Mouse (Mus musculus): ENCODE results near the gene Zfp382.
"Not testable (repeated sequence)": the region's sequence is repeated elsewhere in the genome, so short reads cannot be mapped to it uniquely, and the experiment has no call there.

Zfp382 gene

DNA sequence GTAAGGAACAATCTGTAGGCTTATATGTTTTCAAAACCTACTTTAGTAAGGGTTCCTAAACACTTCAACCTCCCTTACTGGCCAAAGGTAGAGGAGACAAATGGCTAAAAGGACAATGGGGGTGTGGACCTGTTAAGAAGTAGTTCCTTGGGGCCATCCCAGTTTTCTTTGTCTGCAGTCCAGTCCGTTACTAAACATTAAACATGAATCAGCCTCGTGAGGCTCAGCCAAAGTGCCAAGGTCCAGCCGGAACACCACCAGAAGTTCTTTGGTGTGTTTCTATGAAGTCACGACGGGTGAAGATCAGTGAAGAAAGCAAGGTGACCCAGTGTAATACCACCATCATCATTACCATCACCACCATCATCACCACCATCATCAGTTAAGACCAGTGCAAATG is 25.3 kb downstream of the Zfp382 start:
- no peak for DNase-seq (ENCODE audit: low spot score)

GRCm38 (mm10) chr7:30154040-30154439 is 32.3 kb downstream of the Zfp382 start:
- DNase-seq (ENCODE audit: low spot score), result no peak

DNA sequence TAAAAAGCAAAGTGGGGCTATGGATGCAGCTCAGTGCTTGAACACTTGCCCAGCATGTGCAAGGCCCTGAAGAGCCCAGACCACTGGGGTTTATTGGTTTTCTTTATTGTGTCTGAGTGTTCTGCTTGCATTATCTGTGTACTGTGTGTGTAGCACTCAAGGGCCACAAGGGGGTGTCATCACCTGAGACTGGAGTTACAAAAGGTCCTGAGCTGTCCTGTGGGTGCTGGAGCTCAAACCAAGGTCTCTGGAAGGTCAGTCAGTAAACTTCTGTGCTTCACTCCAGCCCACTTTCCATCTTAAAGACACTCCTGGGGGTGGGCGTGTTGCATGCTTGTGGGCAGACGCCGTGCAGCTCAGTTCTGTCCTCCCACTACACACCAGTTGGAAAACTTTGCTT is 33.8 kb downstream of the Zfp382 start:
- no peak for DNase-seq (ENCODE audit: low spot score)

GRCm38 (mm10) chr7:30163113-30163512 is 41.4 kb downstream of the Zfp382 start:
- DNase-seq (ENCODE audit: low spot score), result no peak

GRCm38 (mm10) chr7:30164745-30165144 is 43.0 kb downstream of the Zfp382 start:
- DNase-seq (ENCODE audit: low spot score), result no peak

DNA sequence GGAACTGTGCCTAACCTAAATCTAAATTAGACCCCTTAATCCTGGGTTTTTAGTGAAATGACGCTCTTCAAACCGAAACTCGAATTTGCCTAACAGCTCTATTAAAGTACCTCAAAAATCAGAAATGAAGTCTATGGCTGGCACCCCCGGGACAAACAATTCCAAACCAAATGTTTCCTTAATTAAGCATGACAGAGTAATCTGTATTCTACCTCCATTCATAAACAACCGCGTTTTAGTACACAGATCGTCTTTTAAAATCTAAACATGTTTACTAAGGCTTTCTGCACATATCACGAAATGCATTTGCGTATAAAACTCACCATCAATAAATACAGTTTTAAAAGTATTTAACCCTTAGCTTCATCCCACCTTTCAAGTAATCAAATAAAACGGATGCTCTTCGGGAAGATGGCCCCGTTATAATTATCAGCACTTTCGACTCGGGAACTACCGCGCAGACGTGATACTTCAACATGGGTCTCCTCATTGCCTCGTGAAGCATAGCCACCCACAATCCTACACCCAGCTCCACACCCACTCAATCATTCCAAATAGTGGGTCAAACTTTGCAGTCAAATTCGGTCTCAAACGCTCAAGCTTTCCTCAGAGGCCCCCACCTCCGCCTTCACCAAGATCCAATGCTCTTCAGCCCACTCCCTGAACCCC is 47.3 kb downstream of the Zfp382 start:
- DNase-seq (ENCODE audit: low spot score), result no peak

DNA sequence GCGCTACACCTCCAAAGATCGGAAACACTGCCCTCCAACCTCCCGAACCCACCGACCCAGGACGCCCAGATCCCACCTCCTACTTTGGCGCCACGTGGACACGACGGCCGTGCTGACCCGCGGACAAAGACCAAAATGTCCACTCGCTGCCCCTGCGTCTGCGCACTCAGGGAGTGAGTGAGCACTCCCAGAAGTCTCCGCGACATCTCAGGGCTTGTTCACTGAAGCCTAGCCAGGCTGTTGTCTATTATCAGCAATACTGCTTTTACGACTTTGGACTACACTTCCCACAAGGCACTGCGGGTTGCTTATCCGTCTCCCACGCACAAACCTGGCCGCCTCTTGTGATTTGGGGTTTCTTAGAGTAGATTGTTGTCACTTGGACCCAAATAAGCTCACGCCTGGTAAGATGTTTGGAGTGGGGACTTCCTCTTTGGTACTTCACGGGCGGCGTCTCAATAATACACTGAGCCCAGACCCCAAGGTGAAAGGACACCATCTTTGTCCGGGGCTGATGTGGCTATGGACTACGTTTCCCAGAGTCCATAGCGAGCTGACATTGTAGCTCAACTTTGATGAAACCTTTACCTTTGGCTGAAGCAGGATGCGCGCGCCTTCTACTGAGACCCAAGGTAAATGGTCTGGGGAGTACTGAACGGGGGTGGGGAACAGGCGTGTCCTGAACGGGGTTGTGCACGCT is 48.0 kb downstream of the Zfp382 start, which contains the start of gene Zfp146:
Gene Zfp146, minus strand, starts transcription at position 168 of the 700 bp plus-strand sequence.
- peak; percentile 85 for DNase-seq (ENCODE audit: low spot score)

- no peak for DNase-seq (ENCODE audit: low spot score)
Observed at GRCm38 (mm10) chr7:30170283-30170951, 48.7 kb downstream of the Zfp382 start.

DNA sequence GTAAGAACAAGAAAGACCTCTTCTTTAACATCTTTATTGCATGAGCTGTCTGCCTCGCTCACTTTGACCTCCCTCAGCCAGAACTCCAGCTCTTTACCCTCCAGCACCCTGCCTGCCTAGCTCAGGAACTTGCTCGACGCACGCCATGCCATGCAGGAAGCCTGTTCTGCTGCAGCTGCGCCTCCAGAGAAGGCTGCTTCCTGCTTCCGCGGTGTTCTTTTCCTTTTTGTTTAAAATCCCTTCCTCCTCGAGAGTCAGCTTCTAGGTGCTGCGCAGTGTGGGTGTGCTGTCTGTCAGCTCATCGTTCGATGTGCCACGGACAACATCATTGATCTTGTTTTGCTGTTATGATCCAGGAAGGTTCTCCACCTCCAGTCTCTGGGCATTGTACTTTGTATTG is 54.7 kb downstream of the Zfp382 start:
- DNase-seq (ENCODE audit: low spot score), result no peak

GRCm38 (mm10) chr7:30178256-30178655 is 56.5 kb downstream of the Zfp382 start:
- no peak for DNase-seq (ENCODE audit: low spot score)

- peak; percentile 57 for DNase-seq (ENCODE audit: low spot score)
Observed at GRCm38 (mm10) chr7:30181308-30181707, 59.6 kb downstream of the Zfp382 start.

DNA sequence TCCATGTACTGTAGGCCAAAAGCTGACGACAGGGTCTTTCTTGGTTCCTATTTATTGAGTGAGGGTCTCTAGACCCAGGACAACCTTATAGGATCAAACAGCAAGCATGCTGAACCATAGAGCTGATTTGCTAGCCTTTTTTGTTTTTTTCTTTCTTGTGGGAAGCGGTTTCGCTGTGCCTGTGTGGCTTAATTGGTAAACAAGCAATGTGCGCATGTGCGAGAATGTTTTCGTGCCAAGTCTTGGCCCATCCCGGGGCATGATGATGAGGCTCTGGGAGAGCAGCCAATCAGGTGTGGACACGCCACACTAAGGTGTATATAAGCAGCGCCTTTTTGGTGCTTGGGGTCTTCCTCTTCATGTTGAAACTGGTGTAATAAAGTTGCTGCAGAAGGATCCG is 60.2 kb downstream of the Zfp382 start:
- not testable (repeated sequence) for DNase-seq (ENCODE audit: low spot score)

- DNase-seq (ENCODE audit: low spot score), result not testable (repeated sequence)
Observed at GRCm38 (mm10) chr7:30183189-30183588, 61.4 kb downstream of the Zfp382 start.

DNA sequence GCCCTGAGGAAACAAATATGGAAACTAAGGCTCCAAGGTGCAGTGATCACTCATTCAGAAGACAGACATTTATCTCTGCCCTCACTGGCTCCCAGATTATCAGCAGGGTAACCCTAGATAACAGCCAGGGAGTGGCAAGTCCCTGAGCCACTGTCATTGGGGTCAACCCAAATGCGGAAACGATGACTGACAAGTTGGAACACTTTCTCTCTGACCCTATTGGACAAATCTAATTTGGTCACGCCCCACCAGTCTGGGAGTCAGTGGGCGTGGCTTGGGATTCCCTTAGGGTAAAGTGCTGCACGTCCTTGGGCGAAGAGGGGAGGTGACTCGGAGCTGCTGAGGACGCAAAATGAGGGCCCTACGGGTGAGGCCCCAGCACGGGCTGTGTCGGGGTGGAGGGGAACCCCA is 62.1 kb downstream of the Zfp382 start, which contains the start of gene Cox7a1:
Gene Cox7a1, plus strand, starts transcription at position 266 of the 411 bp plus-strand sequence.
- peak; percentile 77 for DNase-seq (ENCODE audit: low spot score)

Measured in ovary, postnatal 36 days (tissue).